Mouse (Mus musculus) neural tube, embryonic 12.5 days (tissue): ENCODE measurements around the gene Snx9. TPM values are rescaled to one million over a fixed set of nuclear protein-coding genes. Genes with fewer than 3 reads are reported as not detected.
A peak's percentile ranks its signal among the peaks of the same experiment; 100 is the strongest.

Experiments
- ATAC-seq: fragments of 200-750 bp; cut with Nextera tagmentation; 2 replicates; pipeline ENCODE4 v1.8.0; 2017; ENCODE audit warnings: low read depth, mild to moderate bottlenecking, moderate TSS enrichment, moderate library complexity; ENCODE audit not compliant: low FRiP score
- H3K27ac ChIP-seq: fragments of 300-500 bp; sonication (generic); 2 replicates; pipeline ENCODE4 v1.5.1; 2016
- H3K27me3 ChIP-seq: fragments of 300-500 bp; sonication (generic); replicated peaks from 2 replicates; pipeline ENCODE4 v1.6.1; 2016; ENCODE audit warnings: mild to moderate bottlenecking
- H3K36me3 ChIP-seq: fragments of 300-500 bp; sonication (generic); 2 replicates; pipeline ENCODE4 v1.6.1; 2016; ENCODE audit warnings: mild to moderate bottlenecking
- H3K4me1 ChIP-seq: fragments of 300-500 bp; sonication (generic); 2 replicates; pipeline ENCODE4 v1.6.1; 2016
- H3K4me2 ChIP-seq: fragments of 300-500 bp; sonication (generic); replicated peaks from 2 replicates; pipeline ENCODE4 v1.6.1; 2016; ENCODE audit warnings: mild to moderate bottlenecking
- H3K4me3 ChIP-seq: fragments of 300-500 bp; sonication (generic); 2 replicates; pipeline ENCODE4 v1.5.1; 2016
- H3K9ac ChIP-seq: fragments of 300-500 bp; sonication (generic); 2 replicates; pipeline ENCODE4 v1.6.1; 2016; ENCODE audit warnings: mild to moderate bottlenecking
- H3K9me3 ChIP-seq: fragments of 300-500 bp; sonication (generic); 2 replicates; pipeline ENCODE4 v1.6.1; 2016; ENCODE audit warnings: mild to moderate bottlenecking
- WGBS: fragments of 180-500 bp; shearing (Covaris S2); methylation state at CpG from one replicate; pipeline ENCODE4 v1.1.7; 2016; 5-methylcytosine and 5-hydroxymethylcytosine counted together
- polyA plus RNA-seq: library from polyadenylated mRNA; unstranded; fragments of >200 nt; fragmentation: Nextera tagmentation; extraction: Ambion mirVana; gene quantifications from 2 replicates; pipeline ENCODE4 v1.2.1, GENCODE M21; 2016

Snx9 gene
- polyA plus RNA-seq, 1 experiment from 2014 or later: 16.9 TPM

DNA sequence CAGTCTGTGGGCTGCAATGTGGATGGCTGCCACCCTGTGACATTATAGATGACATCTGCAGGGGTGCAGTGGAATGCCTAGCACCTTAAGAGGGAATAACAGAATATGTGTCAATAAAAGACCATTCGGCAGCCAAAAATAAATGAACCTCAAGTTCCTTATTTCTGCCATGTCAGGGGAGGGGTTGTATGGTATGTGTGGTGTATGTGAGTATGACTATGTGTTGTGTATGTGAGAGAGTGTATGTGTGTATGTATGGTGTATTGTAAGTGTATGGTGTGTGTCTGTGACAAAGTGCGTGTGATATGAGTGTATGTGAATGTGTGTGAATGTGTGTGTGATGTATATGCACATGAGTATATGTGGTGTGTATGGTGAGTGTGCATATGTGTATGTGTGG lies 23.3 kb upstream of the Snx9 start:
- H3K36me3 ChIP-seq: no peaks in the 10 kb centered on the region
- no peaks in the 10 kb centered on the region for H3K9me3 ChIP-seq
- H3K4me3 ChIP-seq: no peak overlapping the region
- H3K4me2 ChIP-seq: no peak overlapping the region
- H3K9ac ChIP-seq: no peak overlapping the region
- no peak for ATAC-seq
- no peak overlapping the region for H3K27ac ChIP-seq
- WGBS: 94% methylated on average over 2 of the region's 2 CpGs
- no peaks in the 10 kb centered on the region for H3K27me3 ChIP-seq
- peaks cover 4% of the 10 kb centered on the region; the same call in 1 of the 2 replicates for H3K4me1 ChIP-seq

DNA sequence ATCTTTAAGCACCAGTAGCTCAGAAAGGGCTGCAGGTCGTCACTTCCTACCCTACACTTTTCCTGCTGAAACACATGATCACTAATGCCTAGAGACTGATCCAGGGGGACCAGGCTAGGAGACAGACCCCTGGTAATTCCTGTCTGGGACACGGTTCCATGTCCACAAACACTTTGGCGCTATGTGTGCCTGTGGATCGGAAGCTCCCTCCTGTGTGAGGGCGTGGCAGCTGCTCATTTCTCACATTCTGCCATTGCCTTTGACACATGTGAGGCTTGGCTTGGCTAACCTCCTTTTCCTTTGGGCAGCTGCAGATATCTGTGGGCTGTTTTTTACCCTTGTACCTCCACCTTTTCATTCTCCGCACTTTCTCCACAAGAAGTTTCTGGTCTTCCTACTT lies 22.0 kb upstream of the Snx9 start:
- 65% methylated on average over 6 of the region's 6 CpGs for WGBS
- no peaks in the 10 kb centered on the region for H3K9me3 ChIP-seq
- H3K9ac ChIP-seq: no peak overlapping the region
- H3K4me1 ChIP-seq: peaks cover 4% of the 10 kb centered on the region; the same call in 1 of the 2 replicates
- H3K27me3 ChIP-seq: no peaks in the 10 kb centered on the region
- no peak overlapping the region for H3K4me2 ChIP-seq
- ATAC-seq: no peak
- no peaks in the 10 kb centered on the region for H3K36me3 ChIP-seq
- no peak overlapping the region for H3K27ac ChIP-seq
- H3K4me3 ChIP-seq: no peak overlapping the region

DNA sequence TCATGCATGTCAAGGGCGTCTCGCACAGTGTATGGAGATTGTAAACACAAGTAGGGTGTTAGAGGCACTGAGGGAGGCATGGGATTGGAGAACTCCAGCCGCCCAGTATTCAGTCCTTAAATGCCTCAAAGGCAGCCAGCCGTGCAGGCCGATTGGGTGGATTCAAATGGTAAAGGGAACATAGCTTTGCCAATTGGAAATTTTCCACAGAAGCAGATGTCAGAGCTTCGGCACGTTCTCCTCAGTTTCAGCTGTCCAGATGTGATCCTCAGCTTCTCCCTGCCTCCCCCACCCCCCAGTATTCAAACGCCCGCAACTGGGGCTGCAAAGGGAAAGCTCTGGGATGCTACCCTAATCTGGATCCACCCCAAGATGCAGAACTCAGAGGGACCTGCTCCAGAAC lies 21.3 kb upstream of the Snx9 start:
- Histone ChIP-seq H3K4me2 (no peak overlapping the region), H3K9me3 (no peaks in the 10 kb centered on the region), H3K36me3 (no peaks in the 10 kb centered on the region), H3K9ac (no peak overlapping the region), H3K4me3 (no peak overlapping the region), H3K27me3 (no peaks in the 10 kb centered on the region), H3K4me1 (peaks cover 4% of the 10 kb centered on the region; the same call in 1 of the 2 replicates), H3K27ac (no peak overlapping the region)
- ATAC-seq: no peak
- WGBS: 38% methylated on average over 9 of the region's 9 CpGs

DNA sequence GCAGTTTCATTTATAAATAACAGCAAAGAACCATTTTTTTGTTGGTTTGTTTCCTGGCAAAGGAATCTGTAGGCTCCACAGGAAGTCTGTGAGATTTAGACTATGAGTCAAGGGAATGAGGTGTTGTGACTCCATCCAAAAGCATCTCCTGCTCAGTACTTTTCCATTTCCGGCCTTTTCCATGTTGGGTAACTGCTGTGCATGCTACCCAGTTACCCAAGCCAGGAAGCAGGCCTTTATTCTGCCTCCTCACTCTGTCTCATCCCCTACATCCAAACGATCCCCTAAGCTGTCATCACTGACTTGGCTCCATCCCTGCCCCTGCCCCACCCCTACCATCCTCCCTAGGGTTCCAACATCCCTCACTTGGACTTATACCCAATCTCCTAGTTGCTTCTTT lies 18.6 kb upstream of the Snx9 start:
- Histone ChIP-seq H3K4me2 (no peak overlapping the region), H3K4me3 (no peak overlapping the region), H3K9ac (no peak overlapping the region), H3K36me3 (no peaks in the 10 kb centered on the region), H3K27me3 (no peaks in the 10 kb centered on the region), H3K4me1 (peaks cover 4% of the 10 kb centered on the region; the same call in 1 of the 2 replicates), H3K9me3 (no peaks in the 10 kb centered on the region), H3K27ac (no peak overlapping the region)
- 76% methylated on average over 2 of the region's 2 CpGs for WGBS
- ATAC-seq: no peak

DNA sequence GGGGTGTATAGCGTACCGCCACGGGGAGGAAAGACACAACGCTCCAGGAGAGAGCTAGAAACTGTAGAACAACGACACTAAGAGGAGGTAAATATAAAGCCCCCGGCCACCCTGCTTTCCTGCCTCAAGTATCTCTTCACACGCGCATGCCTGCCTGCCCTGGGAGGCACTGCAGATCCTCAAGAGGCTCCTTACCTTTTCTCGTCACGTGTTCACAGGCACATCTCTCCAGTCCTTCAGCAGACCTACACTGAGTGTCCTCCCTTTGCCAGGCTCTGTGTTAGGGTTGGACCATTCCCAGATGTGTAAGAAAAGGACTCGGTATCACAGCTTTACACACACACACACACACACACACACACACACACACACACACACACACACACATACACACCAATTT lies 18.1 kb upstream of the Snx9 start:
- 88% methylated on average over 11 of the region's 11 CpGs for WGBS
- no peaks in the 10 kb centered on the region for H3K9me3 ChIP-seq
- H3K4me3 ChIP-seq: no peak overlapping the region
- no peak overlapping the region for H3K9ac ChIP-seq
- no peak for ATAC-seq
- H3K27ac ChIP-seq: no peak overlapping the region
- H3K4me1 ChIP-seq: peaks cover 4% of the 10 kb centered on the region; the same call in 1 of the 2 replicates
- no peaks in the 10 kb centered on the region for H3K36me3 ChIP-seq
- H3K27me3 ChIP-seq: no peaks in the 10 kb centered on the region
- H3K4me2 ChIP-seq: no peak overlapping the region

DNA sequence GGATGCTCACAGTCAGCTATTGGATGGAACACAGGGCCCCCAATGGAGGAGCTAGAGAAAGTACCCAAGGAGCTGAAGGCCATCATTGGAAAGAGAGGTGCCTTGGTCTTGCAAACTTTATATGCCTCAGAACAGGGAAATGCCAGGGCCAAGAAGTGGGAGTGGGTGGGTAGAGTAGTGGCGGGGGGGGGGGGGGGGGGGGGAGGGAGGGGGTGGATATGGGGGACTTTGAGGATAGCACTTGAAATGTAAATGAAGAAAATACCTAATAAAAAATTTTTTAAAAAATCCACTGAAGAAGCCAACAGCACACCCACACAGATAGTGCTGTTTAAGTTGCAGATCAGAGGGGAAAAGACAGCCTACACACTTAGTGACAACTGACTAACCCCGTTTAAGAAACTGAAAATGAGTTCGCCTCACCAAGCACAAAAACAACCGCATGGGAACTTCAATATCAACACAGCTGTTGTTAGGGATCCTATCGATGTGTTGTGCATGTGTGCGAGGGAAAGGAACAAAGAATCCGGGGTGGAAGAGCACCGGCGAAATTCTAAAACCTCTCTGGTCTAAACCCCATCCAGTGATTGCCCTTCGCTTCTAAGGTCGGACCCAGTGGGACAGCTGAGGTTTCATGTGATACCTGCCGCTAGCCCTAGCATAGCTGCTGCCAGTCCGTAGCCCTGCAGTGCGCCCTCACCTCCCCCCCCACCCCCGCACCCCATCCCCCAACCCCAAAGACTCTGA lies 13.1 kb upstream of the Snx9 start:
- Histone ChIP-seq H3K9me3 (no peaks in the 10 kb centered on the region), H3K4me3 (no peak overlapping the region), H3K27ac (no peak overlapping the region), H3K4me1 (peaks cover 7% of the 10 kb centered on the region; the same call in 1 of the 2 replicates), H3K27me3 (no peaks in the 10 kb centered on the region; the same call in 1 of the 2 replicates), H3K36me3 (no peaks in the 10 kb centered on the region), H3K9ac (no peak overlapping the region), H3K4me2 (peak overlapping the region; percentile 43)
- WGBS: 18% methylated on average over 14 of the region's 15 CpGs
- no peak for ATAC-seq

DNA sequence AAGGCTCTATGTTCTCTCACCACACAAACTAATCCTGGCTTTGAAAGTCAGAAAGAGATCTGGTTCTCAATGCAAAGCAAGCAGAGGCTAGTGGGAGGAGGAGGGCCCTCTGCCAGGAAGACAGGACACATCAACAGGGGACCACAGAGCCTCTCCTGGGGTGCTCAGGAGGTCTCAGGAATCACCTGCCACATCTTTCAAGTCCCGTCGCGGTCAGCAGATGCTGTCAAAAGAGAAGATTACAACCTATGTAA lies 12.6 kb upstream of the Snx9 start:
- no peaks in the 10 kb centered on the region for H3K36me3 ChIP-seq
- WGBS: 33% methylated on average over 3 of the region's 3 CpGs
- H3K27me3 ChIP-seq: no peaks in the 10 kb centered on the region; the same call in 1 of the 2 replicates
- H3K4me3 ChIP-seq: no peak overlapping the region
- peaks cover 7% of the 10 kb centered on the region; the same call in 1 of the 2 replicates for H3K4me1 ChIP-seq
- no peaks in the 10 kb centered on the region for H3K9me3 ChIP-seq
- H3K4me2 ChIP-seq: peak overlapping the region; percentile 43
- H3K27ac ChIP-seq: no peak overlapping the region
- ATAC-seq: no peak
- H3K9ac ChIP-seq: no peak overlapping the region

DNA sequence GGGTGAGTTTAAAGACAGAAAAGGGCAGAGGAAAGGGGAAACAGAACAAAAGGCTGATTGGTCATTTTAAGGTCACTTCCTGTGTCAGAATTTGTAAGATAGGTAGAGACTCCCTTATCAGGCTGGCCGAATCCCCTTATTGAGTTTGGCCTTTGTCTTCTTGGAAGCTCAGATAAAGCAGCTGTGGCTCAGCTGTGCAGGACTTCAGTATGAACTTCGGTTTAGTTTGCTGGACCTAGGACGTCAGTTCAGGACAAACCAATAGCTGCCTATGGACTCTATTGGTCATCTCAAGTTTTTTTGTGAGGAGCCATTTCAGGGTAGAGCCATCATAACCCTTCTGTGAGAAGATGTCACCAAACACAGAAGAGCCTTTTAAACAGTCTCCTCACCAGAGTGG lies 12.2 kb upstream of the Snx9 start:
- 71% methylated on average over 3 of the region's 3 CpGs for WGBS
- no peak overlapping the region for H3K27ac ChIP-seq
- no peak overlapping the region for H3K4me3 ChIP-seq
- H3K4me1 ChIP-seq: peaks cover 7% of the 10 kb centered on the region; the same call in 1 of the 2 replicates
- H3K9ac ChIP-seq: no peak overlapping the region
- H3K9me3 ChIP-seq: no peaks in the 10 kb centered on the region
- no peak overlapping the region for H3K4me2 ChIP-seq
- no peaks in the 10 kb centered on the region; the same call in 1 of the 2 replicates for H3K27me3 ChIP-seq
- no peaks in the 10 kb centered on the region for H3K36me3 ChIP-seq
- ATAC-seq: no peak

DNA sequence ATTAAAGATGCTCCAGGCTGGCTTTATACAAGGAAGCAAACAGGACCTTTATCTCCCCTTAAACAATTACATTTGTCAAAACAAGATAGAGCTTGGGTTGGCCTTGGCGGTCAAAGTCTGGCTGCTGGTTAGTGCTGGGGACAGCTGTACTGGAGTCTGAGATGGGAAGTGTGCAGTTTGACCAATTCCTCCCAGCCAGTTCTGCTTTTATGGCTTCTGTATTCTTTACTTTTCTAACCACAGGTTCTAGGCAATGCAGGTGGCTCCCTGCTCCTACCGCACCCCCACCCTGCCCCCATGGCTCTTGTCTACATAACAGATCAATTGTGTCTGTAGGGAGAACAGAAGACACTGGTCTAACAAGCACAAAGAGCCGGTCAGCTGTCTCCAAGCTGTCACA lies 11.2 kb upstream of the Snx9 start:
- Histone ChIP-seq H3K36me3 (no peaks in the 10 kb centered on the region), H3K9me3 (no peaks in the 10 kb centered on the region), H3K27me3 (no peaks in the 10 kb centered on the region; the same call in 1 of the 2 replicates), H3K9ac (no peak overlapping the region), H3K4me2 (no peak overlapping the region), H3K4me1 (peaks cover 7% of the 10 kb centered on the region; the same call in 1 of the 2 replicates), H3K4me3 (no peak overlapping the region), H3K27ac (no peak overlapping the region)
- WGBS: 78% methylated on average over 3 of the region's 3 CpGs
- ATAC-seq: no peak

DNA sequence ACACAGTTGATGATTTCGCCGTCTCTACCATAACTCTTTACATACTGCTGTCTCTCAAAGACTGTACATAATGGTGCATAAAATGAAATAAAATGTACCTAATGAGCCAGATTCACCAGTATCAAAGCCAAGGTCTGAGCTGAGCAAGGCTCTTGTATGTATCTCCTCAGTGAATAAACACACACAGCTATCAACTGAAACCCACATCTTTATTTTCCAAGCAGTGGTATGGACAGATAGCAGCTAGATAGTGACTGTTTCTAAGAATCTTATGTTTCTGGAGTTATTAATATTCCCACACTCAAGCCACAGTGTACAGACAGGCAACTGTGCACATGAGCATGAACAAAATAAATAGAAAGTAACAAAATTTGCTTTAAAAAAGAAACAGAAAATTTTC lies 10.7 kb upstream of the Snx9 start:
- WGBS: 92% methylated on average over 2 of the region's 2 CpGs
- Histone ChIP-seq H3K4me1 (peaks cover 7% of the 10 kb centered on the region; the same call in 1 of the 2 replicates), H3K27me3 (no peaks in the 10 kb centered on the region; the same call in 1 of the 2 replicates), H3K9me3 (no peaks in the 10 kb centered on the region), H3K4me2 (no peak overlapping the region), H3K27ac (no peak overlapping the region), H3K4me3 (no peak overlapping the region), H3K9ac (no peak overlapping the region), H3K36me3 (no peaks in the 10 kb centered on the region)
- no peak for ATAC-seq

DNA sequence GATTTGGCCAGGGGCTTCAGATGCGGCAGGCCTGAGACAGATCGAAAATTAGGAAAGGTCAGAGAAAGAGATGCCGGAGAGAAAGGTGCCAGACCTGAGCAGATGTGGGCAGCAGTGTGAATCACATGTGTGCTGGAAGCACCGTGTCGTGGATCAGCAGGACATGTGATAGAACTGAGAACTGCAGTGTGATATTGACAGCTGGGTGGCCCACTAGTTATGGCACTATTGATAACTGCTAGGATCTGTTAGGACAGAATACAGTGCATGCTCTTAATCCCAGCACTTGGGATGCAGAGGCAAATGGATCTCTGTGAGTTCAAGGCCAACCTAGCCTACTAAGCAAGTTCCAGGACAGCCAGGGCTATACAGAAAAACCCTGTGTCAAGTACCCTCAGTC lies 10.3 kb upstream of the Snx9 start:
- Histone ChIP-seq H3K9me3 (no peaks in the 10 kb centered on the region), H3K27me3 (no peaks in the 10 kb centered on the region; the same call in 1 of the 2 replicates), H3K27ac (no peak overlapping the region), H3K4me2 (no peak overlapping the region), H3K9ac (no peak overlapping the region), H3K36me3 (no peaks in the 10 kb centered on the region), H3K4me1 (peaks cover 7% of the 10 kb centered on the region; the same call in 1 of the 2 replicates), H3K4me3 (no peak overlapping the region)
- ATAC-seq: no peak
- WGBS: 95% methylated on average over 5 of the region's 5 CpGs

DNA sequence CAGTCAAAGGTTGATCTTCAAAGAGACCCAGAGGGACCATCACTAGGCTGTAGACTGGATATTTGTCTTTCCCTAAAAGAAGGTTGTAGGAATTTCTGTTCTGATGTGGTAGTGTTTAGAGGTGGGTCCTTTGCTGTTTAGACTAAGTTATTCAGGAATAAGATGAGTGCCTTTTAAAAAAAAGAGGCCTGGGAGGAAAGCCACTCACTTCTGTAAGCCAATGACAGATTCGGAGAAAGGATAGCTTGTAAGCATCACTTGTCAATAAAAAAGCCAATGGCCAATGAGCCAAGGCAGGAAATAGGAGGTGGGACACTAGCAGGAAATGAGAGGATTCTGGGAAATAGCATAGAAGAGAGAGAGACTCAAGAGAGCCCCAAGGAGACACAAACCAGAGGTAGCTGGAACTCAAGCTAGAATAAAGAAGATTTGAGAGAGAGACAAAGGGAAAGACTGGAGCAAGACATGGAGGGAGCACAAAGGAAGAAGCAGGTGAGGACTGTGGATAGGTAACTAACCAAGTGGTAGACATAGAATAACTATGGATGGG lies 9.8 kb upstream of the Snx9 start:
- ATAC-seq: no peak
- Histone ChIP-seq H3K27ac (no peak overlapping the region), H3K9me3 (no peaks in the 10 kb centered on the region), H3K36me3 (no peaks in the 10 kb centered on the region), H3K27me3 (no peaks in the 10 kb centered on the region; the same call in 1 of the 2 replicates), H3K4me1 (peaks cover 7% of the 10 kb centered on the region; the same call in 1 of the 2 replicates), H3K4me3 (no peak overlapping the region), H3K4me2 (no peak overlapping the region), H3K9ac (no peak overlapping the region)
- WGBS: 97% methylated on average over 1 of the region's 1 CpGs

DNA sequence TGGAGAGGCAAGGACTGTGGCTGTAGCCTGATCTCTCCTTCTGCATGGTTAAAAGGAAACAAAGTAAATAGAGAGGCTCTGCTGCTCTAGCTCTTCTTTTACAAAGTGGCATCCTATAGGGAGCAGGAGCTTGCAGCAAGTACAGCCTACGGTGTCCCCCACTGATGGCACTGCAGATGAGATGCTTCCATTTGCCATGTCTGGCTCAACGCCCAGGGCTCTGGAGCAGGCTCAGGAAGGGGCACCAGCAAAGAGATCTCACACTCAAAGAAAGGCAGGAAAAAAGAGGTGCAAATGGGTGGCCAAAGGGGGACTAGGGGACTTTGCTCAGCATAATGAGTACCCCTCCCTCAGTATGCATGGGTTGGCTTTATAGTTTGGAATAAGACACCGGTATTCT lies 7.0 kb upstream of the Snx9 start:
- no peak for ATAC-seq

More for the DNA sequence above, 7.0 kb upstream of the Snx9 start:
- H3K4me3 ChIP-seq: no peak overlapping the region
- no peaks in the 10 kb centered on the region; the same call in 1 of the 2 replicates for H3K27me3 ChIP-seq
- 84% methylated on average over 3 of the region's 3 CpGs for WGBS
- no peak overlapping the region for H3K4me2 ChIP-seq
- no peak overlapping the region for H3K9ac ChIP-seq
- no peaks in the 10 kb centered on the region for H3K4me1 ChIP-seq
- no peaks in the 10 kb centered on the region for H3K9me3 ChIP-seq
- no peaks in the 10 kb centered on the region for H3K36me3 ChIP-seq
- no peak overlapping the region for H3K27ac ChIP-seq
